Comparison of ENCODE assay signal across 10 mouse cellular contexts in the genomic region with DNA sequence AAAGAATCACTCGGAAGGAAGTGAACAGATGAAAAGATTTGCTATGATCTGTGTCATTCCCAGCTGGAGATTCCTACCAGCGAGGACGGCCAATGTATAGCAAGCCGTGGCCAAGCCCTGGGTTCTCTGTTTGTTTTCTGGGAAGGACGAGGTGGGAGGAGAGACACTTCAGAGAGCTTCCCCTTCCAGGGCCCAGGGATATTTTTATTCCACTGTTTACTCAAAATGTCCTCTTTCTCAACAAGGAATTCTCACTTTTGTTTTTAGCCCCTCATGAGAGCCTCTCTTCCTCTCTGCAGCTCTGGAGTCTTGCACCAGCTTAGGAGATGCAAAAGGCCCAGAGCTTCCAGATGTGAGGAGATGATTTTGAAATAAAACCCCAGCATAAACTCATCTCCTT.
DNase-seq lines count a peak whose midpoint lies in the region; ATAC-seq lines count a peak whose summit lies in the region.
"Had no signal": no experiment of that assay in that cellular context is flagged by ENCODE, and none has a peak within 500 bp of the region (broad histone marks: within the 10 kb centered on the region; RNA-seq: fewer than 3 reads in every experiment).

No protein-coding gene starts in this region.

- 34% methylated on average over 5 of the region's 5 CpGs for WGBS in heart, embryonic 13.5 days
- WGBS in heart, embryonic 12.5 days = 39% methylated on average over 5 of the region's 5 CpGs
- WGBS in hindbrain, embryonic 12.5 days = 25% methylated on average over 5 of the region's 5 CpGs
- WGBS in midbrain, embryonic 12.5 days = 37% methylated on average over 5 of the region's 5 CpGs

- H3K27me3 ChIP-seq in heart, embryonic 13.5 days (replicated peaks) = no peaks in the 10 kb centered on the region
- H3K27me3 ChIP-seq in heart, embryonic 12.5 days (replicated peaks) = no peaks in the 10 kb centered on the region
- no peaks in the 10 kb centered on the region for H3K27me3 ChIP-seq in hindbrain, embryonic 12.5 days
- no peaks in the 10 kb centered on the region for H3K27me3 ChIP-seq in midbrain, embryonic 12.5 days
- H3K27me3 ChIP-seq: CH12.LX had no signal

- DNase-seq in NIH3T3 (ENCODE audit: low read depth) = peak; percentile 39
- no peak for DNase-seq in adipocyte (ENCODE audit: low spot score)
- no peak for DNase-seq in spleen, postnatal 4 days (ENCODE audit: low spot score in 2 of 2)
- DNase-seq in layer of hippocampus, adult 11-12 months (ENCODE audit: low spot score) = no peak
- DNase-seq: thymus, adult 2 months had no signal

- ATAC-seq in heart, embryonic 13.5 days (ENCODE audit: extremely low read depth, insufficient number of reproducible peaks, low FRiP score, low TSS enrichment) = no peak
- ATAC-seq in heart, embryonic 12.5 days (ENCODE audit: insufficient number of reproducible peaks, low FRiP score) = no peak
- ATAC-seq in hindbrain, embryonic 12.5 days (ENCODE audit: low FRiP score) = no peak
- no peak for ATAC-seq in midbrain, embryonic 12.5 days (ENCODE audit: low FRiP score, low read depth)

- no peaks in the 10 kb centered on the region for H3K9me3 ChIP-seq in heart, embryonic 13.5 days
- no peaks in the 10 kb centered on the region for H3K9me3 ChIP-seq in heart, embryonic 12.5 days (replicated peaks)
- no peaks in the 10 kb centered on the region for H3K9me3 ChIP-seq in hindbrain, embryonic 12.5 days (replicated peaks)
- H3K9me3 ChIP-seq in midbrain, embryonic 12.5 days = no peaks in the 10 kb centered on the region

- H3K9ac ChIP-seq in heart, embryonic 13.5 days = peak overlapping the region; percentile 47; the same call in 1 of the 2 replicates
- H3K9ac ChIP-seq in heart, embryonic 12.5 days = no peak overlapping the region
- no peak overlapping the region for H3K9ac ChIP-seq in hindbrain, embryonic 12.5 days
- H3K9ac ChIP-seq in midbrain, embryonic 12.5 days (replicated peaks) = no peak overlapping the region

- H3K4me2 ChIP-seq in heart, embryonic 13.5 days = no peak overlapping the region; the same call in 1 of the 2 replicates
- H3K4me2 ChIP-seq in heart, embryonic 12.5 days = no peak overlapping the region
- H3K4me2 ChIP-seq in hindbrain, embryonic 12.5 days (replicated peaks) = no peak overlapping the region
- H3K4me2 ChIP-seq in midbrain, embryonic 12.5 days (replicated peaks) = no peak overlapping the region

- no peaks in the 10 kb centered on the region for H3K36me3 ChIP-seq in heart, embryonic 13.5 days
- no peaks in the 10 kb centered on the region for H3K36me3 ChIP-seq in heart, embryonic 12.5 days
- no peaks in the 10 kb centered on the region for H3K36me3 ChIP-seq in hindbrain, embryonic 12.5 days
- no peaks in the 10 kb centered on the region for H3K36me3 ChIP-seq in midbrain, embryonic 12.5 days

- H3K4me3 ChIP-seq in heart, embryonic 13.5 days = no peak overlapping the region
- H3K4me3 ChIP-seq in heart, embryonic 12.5 days = no peak overlapping the region
- H3K4me3 ChIP-seq in hindbrain, embryonic 12.5 days = no peak overlapping the region
- no peak overlapping the region for H3K4me3 ChIP-seq in midbrain, embryonic 12.5 days

- peaks cover 32% of the 10 kb centered on the region for H3K4me1 ChIP-seq in heart, embryonic 13.5 days
- peaks cover 23% of the 10 kb centered on the region for H3K4me1 ChIP-seq in heart, embryonic 12.5 days (replicated peaks)
- peaks cover 36% of the 10 kb centered on the region for H3K4me1 ChIP-seq in hindbrain, embryonic 12.5 days
- peaks cover 34% of the 10 kb centered on the region for H3K4me1 ChIP-seq in midbrain, embryonic 12.5 days

- H3K27ac ChIP-seq in heart, embryonic 13.5 days (replicated peaks) = no peak overlapping the region
- no peak overlapping the region for H3K27ac ChIP-seq in heart, embryonic 12.5 days (ENCODE audit: poor library complexity, severe bottlenecking)
- H3K27ac ChIP-seq in hindbrain, embryonic 12.5 days = peak overlapping the region; percentile 71; the same call in 1 of the 2 replicates
- H3K27ac ChIP-seq in midbrain, embryonic 12.5 days (replicated peaks) = peak overlapping the region; percentile 56; the same call in 1 of the 2 replicates

Comparison
In these comparisons a context has a peak if more than half of its experiments do, and no peak if none do; other contexts are left out.
1. H3K27ac ChIP-seq: peak in hindbrain, embryonic 12.5 days (single experiment) and midbrain, embryonic 12.5 days (single experiment); none in heart, embryonic 13.5 days (single experiment) and heart, embryonic 12.5 days (single experiment).